Mouse (Mus musculus) yolk sac, embryonic 10.5 days (tissue): Measurements from ENCODE around the gene Olfr1537.

Source experiments
- DNase-seq: peaks from one replicate; pipeline ENCODE4 v3.0.0-alpha.2; 2017; ENCODE audit warnings: low spot score

Gene Olfr1537

DNA sequence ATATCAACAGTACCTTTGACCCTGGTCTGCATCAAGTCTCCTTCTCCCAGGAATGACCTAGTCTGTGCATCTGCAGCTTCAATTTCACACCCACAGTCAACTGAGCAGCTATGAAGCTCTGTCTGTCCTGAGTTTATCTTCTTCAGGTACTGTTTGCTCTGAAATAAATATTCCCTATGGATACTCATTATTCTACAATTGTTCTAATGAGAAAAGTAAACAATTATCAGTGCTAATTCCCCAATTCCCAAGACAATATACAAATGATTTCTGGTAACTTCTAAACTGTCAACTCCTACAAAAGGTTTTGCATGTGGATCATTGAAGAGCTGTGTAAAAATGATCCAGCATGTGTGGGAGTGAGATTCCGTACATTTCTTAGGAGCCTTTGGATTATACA lies at the start of gene Olfr1537:
Gene Olfr1537, minus strand, starts transcription at position 101 of the 400 bp plus-strand sequence.
- no peak for DNase-seq

DNA sequence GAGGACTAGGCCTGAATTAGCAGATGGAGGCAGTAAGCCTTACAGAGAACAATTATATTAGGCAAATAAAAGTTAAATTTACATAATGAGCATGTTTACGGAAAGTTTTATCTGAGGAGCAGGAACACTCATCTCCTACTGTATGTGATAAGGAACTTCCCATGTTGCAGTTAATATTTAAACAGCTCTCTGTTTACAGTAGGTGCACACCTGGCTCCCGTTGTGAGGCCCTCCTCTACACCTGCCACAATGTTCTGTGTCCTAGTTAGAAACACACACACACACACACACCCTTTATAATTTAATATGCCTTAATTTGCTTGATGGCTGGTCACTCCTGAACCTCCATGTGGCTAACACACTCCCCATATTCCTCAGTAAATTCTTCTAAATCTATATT lies 37.3 kb upstream of the Olfr1537 start:
- no peak for DNase-seq

DNA sequence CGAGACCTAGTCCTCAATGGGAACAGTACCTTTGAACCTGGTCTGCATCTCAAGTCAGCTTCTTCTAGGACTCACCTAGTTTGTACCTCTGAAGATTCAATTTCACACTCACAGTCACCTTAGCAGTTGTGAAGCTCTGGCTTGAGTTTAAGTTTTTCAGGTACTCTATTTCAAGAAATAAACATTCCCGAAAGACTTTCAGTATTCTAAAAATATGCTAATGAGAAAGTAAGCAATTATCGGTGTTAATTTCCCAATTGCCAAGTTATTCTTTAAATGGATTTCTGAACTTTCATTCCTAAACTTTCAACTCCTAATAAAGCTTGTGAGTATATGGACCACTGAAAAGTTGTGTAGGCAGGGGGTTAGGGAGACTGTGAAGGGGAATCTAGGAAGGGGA lies 26.9 kb upstream of the Olfr1537 start, which contains the start of gene Olfr945:
Gene Olfr945, minus strand, starts transcription at position 101 of the 400 bp plus-strand sequence.
- DNase-seq: no peak

DNA sequence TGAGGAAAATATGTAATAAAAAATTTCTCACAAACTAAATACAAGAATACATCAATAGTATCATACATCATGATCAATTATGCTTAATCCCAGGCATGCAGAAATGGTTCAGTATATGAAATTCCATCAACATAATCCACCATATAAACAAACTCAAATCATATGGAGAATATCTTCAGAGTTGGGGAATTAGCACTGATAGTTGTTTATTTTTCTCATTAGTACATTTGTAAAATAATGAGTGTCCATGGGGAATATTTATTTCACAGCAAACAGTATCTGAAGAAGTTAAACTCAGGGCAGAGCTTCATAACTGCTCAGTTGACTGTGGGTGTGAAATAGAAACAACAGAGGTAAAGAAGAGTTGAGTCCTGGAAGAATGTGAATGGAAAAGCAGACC lies 48.2 kb downstream of the Olfr1537 start, which contains the start of gene Olfr944:
Gene Olfr944, plus strand, starts transcription at position 301 of the 400 bp plus-strand sequence.
- DNase-seq: no peak
